Mouse (Mus musculus): ENCODE measurements around the gene Nanos3. TPM values are rescaled to one million over a fixed set of nuclear protein-coding genes. Genes with fewer than 3 reads are reported as not detected.

Gene Nanos3
- polyA plus RNA-seq, 2 experiments from 2014 or later = 1.1 TPM; not detected in 1

Other genes with a start within 250 kb of the Nanos3 start
- gene Gm10644, start 230.0 kb downstream of the Nanos3 start, polyA plus RNA-seq (2017; shearing (Covaris generic)) = under 1 TPM; 0.24 to 0.66 TPM
- gene Asf1b, start 229.7 kb downstream of the Nanos3 start, polyA plus RNA-seq (2017; shearing (Covaris generic)) = 10 to 100 TPM; 69.0 to 76.6 TPM
- gene Prkaca, start 212.2 kb downstream of the Nanos3 start, polyA plus RNA-seq (2017; shearing (Covaris generic)) = 10 to 100 TPM; 18.9 to 22.0 TPM
- 1 to 10 TPM; 5.5 to 5.9 TPM for gene Samd1, start 187.5 kb downstream of the Nanos3 start, polyA plus RNA-seq (2017; shearing (Covaris generic))
- under 1 TPM in 1 of 2 experiments, not detected in 1; 0.95 TPM for gene 1700067K01Rik, start 183.7 kb downstream of the Nanos3 start, polyA plus RNA-seq (2017; shearing (Covaris generic))
- 1 to 10 TPM in 1 of 2 experiments, under 1 TPM in 1; 0.83 to 1.1 TPM for gene 2210011C24Rik, start 173.0 kb downstream of the Nanos3 start, polyA plus RNA-seq (2017; shearing (Covaris generic))
- gene Palm3, start 163.7 kb downstream of the Nanos3 start, polyA plus RNA-seq (2017; shearing (Covaris generic)) = 1 to 10 TPM; 1.1 to 2.4 TPM
- 100 to 1,000 TPM; 185 to 292 TPM for gene Il27ra, start 142.6 kb downstream of the Nanos3 start, polyA plus RNA-seq (2017; shearing (Covaris generic))
- gene Rln3, start 140.2 kb downstream of the Nanos3 start, polyA plus RNA-seq (2017; shearing (Covaris generic)) = 10 to 100 TPM; 44.3 to 60.9 TPM
- gene Gm10643, start 120.1 kb downstream of the Nanos3 start, polyA plus RNA-seq (2017; shearing (Covaris generic)) = 1 to 10 TPM in 1 of 2 experiments, under 1 TPM in 1; 0.98 to 1.2 TPM
- gene Rfx1, start 118.4 kb downstream of the Nanos3 start, polyA plus RNA-seq (2017; shearing (Covaris generic)) = 10 to 100 TPM; 11.9 to 12.6 TPM
- 10 to 100 TPM; 13.9 to 15.9 TPM for gene Dcaf15, start 80.4 kb downstream of the Nanos3 start, polyA plus RNA-seq (2017; shearing (Covaris generic))
- gene Podnl1, start 59.2 kb downstream of the Nanos3 start, polyA plus RNA-seq (2017; shearing (Covaris generic)) = 1 to 10 TPM; 8.2 to 9.0 TPM
- 10 to 100 TPM; 14.9 to 16.0 TPM for gene Cc2d1a, start 37.3 kb downstream of the Nanos3 start, polyA plus RNA-seq (2017; shearing (Covaris generic))
- 1 to 10 TPM in 1 of 2 experiments, under 1 TPM in 1; 0.40 to 1.2 TPM for gene 4930432K21Rik, start 37.2 kb downstream of the Nanos3 start, polyA plus RNA-seq (2017; shearing (Covaris generic))
- 1 to 10 TPM; 3.1 to 5.5 TPM for gene Zswim4, start 51.8 kb upstream of the Nanos3 start, polyA plus RNA-seq (2017; shearing (Covaris generic))
- 100 to 1,000 TPM; 382 to 385 TPM for gene D8Ertd738e, start 64.5 kb upstream of the Nanos3 start, polyA plus RNA-seq (2017; shearing (Covaris generic))
- gene Mri1, start 72.1 kb upstream of the Nanos3 start, polyA plus RNA-seq (2017; shearing (Covaris generic)) = 10 to 100 TPM; 38.1 to 39.4 TPM
- gene Ccdc130, start 85.2 kb upstream of the Nanos3 start, polyA plus RNA-seq (2017; shearing (Covaris generic)) = 10 to 100 TPM; 32.2 to 45.4 TPM
- 10 to 100 TPM in 1 of 2 experiments, 1 to 10 TPM in 1; 5.8 to 10.5 TPM for gene Cacna1a, start 203.2 kb upstream of the Nanos3 start, polyA plus RNA-seq (2017; shearing (Covaris generic))

Measured in activated CD4-positive, CD25-positive, alpha-beta regulatory T cell, adult 4 months (primary cell).